Mouse (Mus musculus) adrenal gland, adult 18-20 months (tissue): ENCODE measurements at regions not wholly inside any gene's neighbourhood (a gene's known extent, or its start where the extent isn't known, plus 50 kb on each side); places are given as distances from the start of the nearest gene placed in this dataset.

Experiments used
- DNase-seq, 2 experiments: peaks; one replicate each; pipeline ENCODE4 v3.0.0; 2021 to 2022; ENCODE audit warnings: low spot score in 2 of 2

GRCm38 (mm10) chr3:6683679-6684078 is 63.4 kb upstream of the 1700008P02Rik start:
- no peak for DNase-seq

GRCm38 (mm10) chr3:6681411-6681810 is 61.2 kb upstream of the 1700008P02Rik start:
- DNase-seq: no peak

- DNase-seq: no peak
Measured at GRCm38 (mm10) chr3:6676382-6676781, 56.1 kb upstream of the 1700008P02Rik start.

GRCm38 (mm10) chr3:6675354-6675753 is 55.1 kb upstream of the 1700008P02Rik start:
- no peak for DNase-seq
